Mouse (Mus musculus) cerebellum, adult 2 months (tissue): Measurements from ENCODE around the gene Nkain2. TPM values are rescaled to one million over a fixed set of nuclear protein-coding genes. Genes with fewer than 3 reads are reported as not detected.

Experiments used
- DNase-seq, 2 experiments: peaks; one replicate each; pipeline ENCODE4 v3.0.0; 2021
- H3K27ac ChIP-seq: fragments of 200-500 bp; 2 replicates; pipeline ENCODE4 v1.5.1; 2012; ENCODE audit warnings: low read length, control low read depth, inconsistent platforms; ENCODE audit not compliant: insufficient read depth
- H3K27me3 ChIP-seq: fragments of 200-500 bp; 2 replicates; pipeline ENCODE4 v1.6.1; 2012; ENCODE audit warnings: inconsistent platforms, mild to moderate bottlenecking, low read length, moderate library complexity; ENCODE audit not compliant: control insufficient read depth, insufficient read depth
- H3K4me1 ChIP-seq: fragments of 200-500 bp; 2 replicates; pipeline ENCODE4 v1.6.1; 2011; ENCODE audit warnings: low read length; ENCODE audit not compliant: control insufficient read depth, insufficient read depth
- H3K4me3 ChIP-seq: fragments of 200-500 bp; replicated peaks from 2 replicates; pipeline ENCODE3; 2011; ENCODE audit warnings: mild to moderate bottlenecking, low read depth, low read length, control low read depth; ENCODE audit not compliant: insufficient read depth
- CTCF ChIP-seq: fragments of 200-500 bp; IDR thresholded peaks from 2 replicates; pipeline ENCODE4 v1.5.1; 2011; ENCODE audit warnings: low read depth, mild to moderate bottlenecking, control low read depth, low read length, moderate library complexity, borderline replicate concordance; ENCODE audit not compliant: insufficient read depth
- POLR2A ChIP-seq: fragments of 200-500 bp; IDR thresholded peaks from 2 replicates; pipeline ENCODE4 v1.6.1; 2011; ENCODE audit warnings: low read length, control low read depth, borderline replicate concordance; ENCODE audit not compliant: insufficient read depth
- WGBS: fragments of 180-500 bp; shearing (Covaris S2); methylation state at CpG from one replicate; pipeline ENCODE4 v1.1.7; 2018; 5-methylcytosine and 5-hydroxymethylcytosine counted together
- polyA plus RNA-seq: library from polyadenylated mRNA; depleted of rRNA; stranded (reverse); fragments of >200 nt; gene quantifications from 2 replicates; pipeline ENCODE4 v1.2.3, GENCODE M21; 2012

Nkain2 gene
- polyA plus RNA-seq, 1 experiment: 15.8 TPM

DNA sequence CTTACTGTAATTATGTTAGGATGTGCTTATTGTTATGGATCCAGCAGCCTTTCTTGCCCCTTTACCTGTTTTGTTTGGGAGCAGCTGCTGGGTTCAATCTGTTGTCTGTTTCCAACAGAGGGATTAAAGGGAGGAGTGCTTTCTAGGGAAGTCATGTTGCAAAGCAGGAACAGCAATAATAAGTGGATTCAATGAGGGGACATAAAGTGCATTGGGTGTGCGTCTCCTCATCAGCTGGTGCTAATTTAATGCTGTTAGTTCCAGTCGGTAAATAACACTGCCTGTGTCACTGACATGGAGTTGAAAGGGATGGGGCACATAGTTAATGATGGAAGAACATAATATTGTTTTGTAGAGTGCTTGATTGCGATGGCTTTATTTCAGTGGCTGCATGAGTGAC, 982.8 kb downstream of the Nkain2 start:
- DNase-seq: no peak
- Histone ChIP-seq H3K4me3 (no peak overlapping the region), H3K4me1 (no peaks in the 10 kb centered on the region), H3K27ac (no peak overlapping the region), H3K27me3 (no peaks in the 10 kb centered on the region)
- no peak for TF ChIP-seq POLR2A
- no peak for TF ChIP-seq CTCF
- WGBS: 34% methylated on average over 3 of the region's 3 CpGs

DNA sequence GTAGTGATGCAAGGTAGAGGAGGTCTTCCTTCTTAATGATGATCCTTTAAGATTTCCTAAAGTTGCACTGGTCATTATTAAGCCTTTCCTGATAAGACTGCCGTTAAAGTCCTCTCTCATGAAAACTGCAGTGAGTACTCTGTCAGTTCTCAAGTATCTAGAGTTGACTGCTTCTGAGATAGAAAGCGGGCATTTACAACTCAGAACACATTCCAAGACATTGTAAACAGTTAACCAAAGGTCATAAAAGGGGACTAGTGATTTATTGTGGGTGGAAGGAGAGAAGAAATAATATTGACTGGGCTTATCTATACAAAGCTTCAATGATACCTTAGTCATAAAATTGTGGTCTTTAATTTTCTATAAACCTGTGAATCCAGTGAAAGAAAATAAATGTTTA, 990.8 kb downstream of the Nkain2 start:
- Histone ChIP-seq H3K27ac (no peak overlapping the region), H3K27me3 (no peaks in the 10 kb centered on the region), H3K4me3 (no peak overlapping the region), H3K4me1 (no peaks in the 10 kb centered on the region)
- no peak for DNase-seq
- no peak for TF ChIP-seq POLR2A
- no peak for TF ChIP-seq CTCF
- WGBS: 94% methylated on average over 2 of the region's 2 CpGs

DNA sequence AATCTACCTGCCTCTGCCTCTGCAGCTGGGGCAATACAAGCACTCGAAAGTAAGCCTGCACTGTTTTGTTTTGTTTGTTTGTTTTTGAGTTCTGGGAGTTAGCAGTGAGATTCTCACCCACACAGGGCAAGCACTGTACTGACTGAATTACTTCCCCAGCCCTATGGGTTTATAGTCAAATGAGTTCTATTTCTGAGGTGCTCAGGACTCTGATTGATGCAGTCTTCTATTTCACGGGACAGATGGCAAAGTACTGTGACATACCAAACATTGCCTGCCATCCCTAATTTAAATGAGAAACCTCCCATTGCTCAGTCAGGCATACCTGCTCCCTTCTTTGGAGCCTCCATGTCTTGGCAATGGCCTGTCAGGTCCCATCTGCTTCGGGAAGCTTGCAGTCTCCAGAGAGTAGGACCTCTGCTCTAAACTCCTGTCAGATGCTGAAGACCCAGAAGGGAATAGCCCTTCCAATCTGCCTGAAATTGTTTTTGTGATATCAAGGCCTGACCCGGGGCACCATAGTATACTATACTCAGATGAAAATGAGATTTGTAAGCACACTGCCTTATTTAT, 1016.9 kb downstream of the Nkain2 start:
- Histone ChIP-seq H3K4me3 (no peak overlapping the region), H3K4me1 (no peaks in the 10 kb centered on the region), H3K27me3 (no peaks in the 10 kb centered on the region), H3K27ac (no peak overlapping the region)
- TF ChIP-seq CTCF (no peak), POLR2A (no peak)
- DNase-seq: no peak
- 16% methylated on average over 4 of the region's 4 CpGs for WGBS

DNA sequence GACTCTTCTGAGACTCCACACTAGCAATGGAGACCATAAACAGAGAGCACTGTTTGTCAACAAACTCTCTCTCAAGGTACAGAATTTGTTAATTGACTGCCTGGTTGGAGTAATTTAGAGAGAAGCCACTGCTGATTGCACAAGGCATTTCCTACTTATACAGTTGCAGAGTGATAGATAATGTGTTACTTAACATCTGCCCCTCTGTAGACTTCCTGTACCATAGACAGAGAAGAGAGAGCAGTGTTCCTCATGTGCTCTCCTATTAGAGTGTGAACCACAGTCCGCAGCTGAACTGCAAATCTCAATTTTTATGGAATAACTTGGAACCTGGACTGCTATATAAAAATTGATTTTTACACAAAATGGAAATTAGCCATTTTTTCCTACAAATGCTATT, 1022.0 kb downstream of the Nkain2 start:
- H3K4me1 ChIP-seq: no peaks in the 10 kb centered on the region
- no peaks in the 10 kb centered on the region for H3K27me3 ChIP-seq
- WGBS: 98% methylated on average over 1 of the region's 1 CpGs
- no peak overlapping the region for H3K4me3 ChIP-seq
- no peak overlapping the region for H3K27ac ChIP-seq
- DNase-seq: no peak
- TF ChIP-seq CTCF: no peak
- TF ChIP-seq POLR2A: no peak

DNA sequence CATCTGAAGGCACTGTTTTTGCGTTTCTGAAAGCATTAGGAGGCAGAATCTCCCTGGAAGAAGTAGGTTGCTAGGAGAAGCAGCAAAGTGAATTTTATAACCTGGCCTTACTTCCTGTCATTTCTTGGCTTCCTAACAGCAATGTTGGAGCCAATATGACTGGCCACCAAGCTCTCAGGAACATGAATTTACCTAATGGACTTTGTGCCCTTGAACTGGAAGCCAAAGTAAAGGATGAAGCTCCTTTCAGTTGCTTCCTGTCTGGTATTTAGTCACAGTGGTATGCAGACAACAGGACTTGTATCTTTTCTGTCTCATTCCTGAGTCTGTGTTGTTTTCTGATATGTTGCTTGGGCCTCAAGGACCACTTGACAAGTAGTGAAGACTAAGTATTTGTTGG, 1063.2 kb downstream of the Nkain2 start:
- 57% methylated on average over 1 of the region's 1 CpGs for WGBS
- no peak for DNase-seq
- Histone ChIP-seq H3K4me1 (no peaks in the 10 kb centered on the region), H3K27ac (no peak overlapping the region), H3K4me3 (no peak overlapping the region), H3K27me3 (no peaks in the 10 kb centered on the region)
- TF ChIP-seq POLR2A (no peak), CTCF (no peak)

DNA sequence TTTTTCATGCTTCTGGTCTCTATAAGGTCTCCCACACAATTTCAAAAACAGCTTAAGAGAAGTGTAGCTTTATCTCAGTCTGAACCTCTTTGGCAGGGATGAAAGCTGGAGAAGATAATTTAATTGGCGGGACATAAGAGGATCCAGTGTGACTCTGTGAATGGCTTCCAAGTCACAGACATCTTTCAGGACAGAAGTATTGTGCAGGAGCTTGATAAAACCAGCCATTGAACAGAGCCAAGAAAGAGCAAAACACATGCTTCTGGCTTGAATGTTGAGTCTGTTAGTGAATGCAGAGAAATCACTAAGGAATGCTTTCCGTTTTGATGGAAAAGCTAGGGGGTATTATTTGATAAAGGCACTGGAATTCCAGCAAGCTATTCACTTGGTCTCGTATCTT, 1077.7 kb downstream of the Nkain2 start:
- H3K4me3 ChIP-seq: no peak overlapping the region
- TF ChIP-seq CTCF (no peak), POLR2A (no peak)
- 32% methylated on average over 3 of the region's 3 CpGs for WGBS
- H3K4me1 ChIP-seq: no peaks in the 10 kb centered on the region
- DNase-seq: no peak
- H3K27ac ChIP-seq: no peak overlapping the region
- no peaks in the 10 kb centered on the region for H3K27me3 ChIP-seq

DNA sequence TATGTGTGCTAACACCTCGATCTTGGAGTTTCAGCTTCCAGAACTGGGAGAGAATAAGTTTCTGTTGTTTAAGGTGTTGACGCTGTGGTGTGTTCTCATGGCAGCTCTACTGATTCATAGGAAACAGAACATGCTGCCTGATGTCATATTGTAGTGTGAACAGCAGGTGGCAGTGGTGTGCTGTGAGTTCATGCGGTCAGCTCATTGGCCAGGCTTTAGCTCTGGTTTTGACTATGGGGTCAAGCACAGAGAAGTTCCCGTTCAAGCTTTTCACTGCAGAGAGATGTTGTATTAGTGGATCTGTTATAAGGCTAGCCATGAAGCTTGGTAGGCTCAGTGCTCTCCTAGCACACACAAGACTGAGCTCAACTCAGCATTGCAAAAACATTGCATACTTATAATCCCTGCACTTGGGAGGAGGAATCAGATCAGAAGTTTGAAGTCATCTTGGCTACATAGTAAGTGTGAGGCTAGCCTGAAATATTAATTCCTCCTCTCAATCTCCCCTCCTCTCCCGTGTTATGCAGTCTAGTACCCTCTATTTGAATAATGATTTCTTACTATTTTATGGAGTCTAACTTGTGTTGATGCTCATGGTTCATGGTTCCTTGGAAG, 1147.7 kb downstream of the Nkain2 start:
- 18% methylated on average over 5 of the region's 5 CpGs for WGBS
- peak; percentile 45 to 54 for DNase-seq
- Histone ChIP-seq H3K27me3 (no peaks in the 10 kb centered on the region), H3K4me1 (no peaks in the 10 kb centered on the region), H3K4me3 (no peak overlapping the region), H3K27ac (no peak overlapping the region)
- TF ChIP-seq CTCF: peak; percentile 85
- TF ChIP-seq POLR2A: no peak

DNA sequence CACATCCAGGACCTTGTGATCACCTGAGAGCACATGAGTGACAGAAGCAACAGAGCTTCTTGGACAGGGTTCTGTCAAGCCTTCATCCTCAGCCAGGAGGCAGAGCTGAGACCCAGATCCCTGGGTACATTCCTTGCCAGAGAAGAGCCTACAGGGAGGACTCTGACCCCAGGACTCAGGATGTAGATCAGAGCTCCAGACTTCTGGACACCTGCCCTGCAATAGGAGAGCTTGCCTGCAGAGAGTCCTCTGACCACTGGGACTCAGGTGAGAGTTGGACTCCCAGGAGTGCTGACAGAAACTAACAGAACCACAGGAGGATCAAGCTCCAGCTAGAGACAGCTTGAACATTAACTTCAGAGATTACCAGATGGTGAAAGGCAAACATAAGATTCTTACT, 1162.2 kb downstream of the Nkain2 start:
- H3K4me1 ChIP-seq: no peaks in the 10 kb centered on the region
- H3K27ac ChIP-seq: no peak overlapping the region
- no peak overlapping the region for H3K4me3 ChIP-seq
- TF ChIP-seq POLR2A (no peak), CTCF (no peak)
- DNase-seq: no peak
- no peaks in the 10 kb centered on the region for H3K27me3 ChIP-seq

DNA sequence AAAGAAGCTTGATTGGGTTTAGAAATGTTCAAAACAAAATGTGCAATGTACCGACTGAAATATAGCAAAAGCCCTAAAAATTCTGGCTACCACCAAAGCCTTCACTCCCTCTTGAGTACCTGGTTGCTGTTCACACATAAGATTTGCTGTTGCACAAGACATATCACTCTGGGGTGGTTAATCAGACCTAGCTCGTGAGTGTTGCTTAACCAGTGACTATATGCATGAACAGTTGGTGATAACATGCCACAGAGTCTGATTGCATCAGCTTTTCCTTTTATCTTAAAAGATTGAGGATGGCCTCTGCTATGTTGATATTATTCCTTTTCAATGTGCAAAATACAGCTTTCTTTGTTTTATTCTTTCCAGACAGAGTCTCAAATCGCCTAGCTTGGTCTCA, 1243.0 kb downstream of the Nkain2 start:
- no peaks in the 10 kb centered on the region for H3K4me1 ChIP-seq
- no peak overlapping the region for H3K27ac ChIP-seq
- no peak for DNase-seq
- 88% methylated on average over 3 of the region's 3 CpGs for WGBS
- TF ChIP-seq POLR2A: no peak
- TF ChIP-seq CTCF: no peak
- no peaks in the 10 kb centered on the region for H3K27me3 ChIP-seq
- no peak overlapping the region for H3K4me3 ChIP-seq
